Mouse (Mus musculus) yolk sac, embryonic 10.5 days (tissue): ENCODE results near the gene Sowahb.
A peak's percentile ranks its signal among the peaks of the same experiment; 100 is the strongest.

ENCODE experiments used
- DNase-seq: peaks from one replicate; pipeline ENCODE4 v3.0.0-alpha.2; 2017; ENCODE audit warnings: low spot score

Gene Sowahb

GRCm38 (mm10) chr5:93002615-93003014 lies 42.2 kb downstream of the Sowahb start:
- DNase-seq: no peak

DNA sequence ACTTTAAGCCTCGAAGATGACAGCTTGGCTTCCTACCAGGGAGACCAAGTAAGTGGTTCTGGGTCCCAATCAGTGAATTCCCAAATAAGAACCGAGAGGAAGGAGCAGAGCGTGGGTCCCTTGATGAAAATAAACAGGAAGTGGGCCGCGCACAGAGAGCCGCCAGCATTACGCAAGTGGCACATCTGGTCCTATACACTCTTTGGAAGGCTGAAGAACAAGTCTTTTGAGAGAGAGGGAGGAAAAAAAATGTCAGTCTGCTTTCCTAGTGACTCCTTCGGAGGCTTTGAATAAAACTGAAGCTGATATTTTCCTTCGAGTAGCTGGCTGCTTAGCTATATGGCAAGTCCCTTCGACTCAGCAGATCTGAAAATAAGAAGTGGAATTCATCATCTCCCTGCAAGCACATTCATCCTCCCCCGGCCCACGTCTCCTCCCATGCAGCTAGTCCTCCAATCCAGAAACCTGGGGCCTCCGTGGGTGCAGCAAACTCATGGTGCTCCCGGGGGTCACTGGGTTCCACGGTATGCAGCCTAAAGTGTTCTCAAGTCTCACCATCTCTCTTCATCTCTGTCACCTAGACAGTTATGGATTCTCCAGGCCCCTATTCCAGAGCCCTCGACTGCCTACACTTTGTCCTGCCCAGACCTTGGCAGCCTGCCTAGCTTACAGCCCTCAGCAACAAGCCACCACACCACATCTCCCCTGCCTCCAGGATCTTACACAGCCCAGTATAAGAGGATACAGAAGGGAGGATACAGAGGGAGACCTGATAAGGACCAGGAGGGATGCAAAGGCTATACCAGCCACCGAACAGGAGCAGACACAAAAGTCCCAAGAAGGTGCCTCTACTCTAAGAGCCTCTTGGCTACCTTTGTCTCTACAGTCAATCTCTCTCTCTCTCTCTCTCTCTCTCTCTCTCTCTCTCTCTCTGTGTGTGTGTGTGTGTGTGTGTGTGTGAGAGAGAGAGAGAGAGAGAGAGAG lies 43.8 kb downstream of the Sowahb start:
- DNase-seq: peak; percentile 24

DNA sequence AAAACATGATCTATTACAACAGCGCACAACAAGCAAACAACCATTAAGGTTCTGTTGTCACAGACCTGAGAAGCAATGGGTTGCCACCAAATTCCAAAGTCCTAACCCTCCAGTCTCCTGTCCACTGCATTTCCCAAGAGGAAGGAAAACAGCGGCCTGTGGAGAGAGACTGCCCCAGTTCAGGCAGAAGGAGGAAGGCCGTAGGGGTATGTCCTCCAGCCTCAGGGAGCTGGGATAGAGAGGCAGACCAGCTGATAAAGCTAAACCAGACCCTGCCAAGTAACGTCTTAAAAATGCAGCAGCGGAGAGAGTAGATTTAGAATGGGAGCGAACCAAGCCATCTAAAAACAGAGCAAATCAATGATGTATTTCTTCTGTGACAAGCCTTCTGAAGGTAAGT lies 44.8 kb downstream of the Sowahb start:
- DNase-seq: no peak

- no peak for DNase-seq
These were observed 46.3 kb downstream of the Sowahb start for GRCm38 (mm10) chr5:92998494-92999016.

GRCm38 (mm10) chr5:92997428-92998120 lies 47.2 kb downstream of the Sowahb start:
- DNase-seq: peak; percentile 81

GRCm38 (mm10) chr5:92994861-92995260 lies 50.0 kb downstream of the Sowahb start:
- DNase-seq: no peak

- no peak for DNase-seq
These were observed 50.5 kb downstream of the Sowahb start for GRCm38 (mm10) chr5:92994309-92994708.

- DNase-seq: no peak
These were observed 52.7 kb downstream of the Sowahb start for GRCm38 (mm10) chr5:92992106-92992505.
